Mouse (Mus musculus): ENCODE measurements around the gene Agmo.
A peak's percentile ranks its signal among the peaks of the same experiment; 100 is the strongest.

Gene Agmo

GRCm38 (mm10) chr12:37434466-37434865 lies 193.0 kb downstream of the Agmo start:
- no peak for DNase-seq (ENCODE audit: low read depth, low spot score)

GRCm38 (mm10) chr12:37442486-37443013 lies 201.1 kb downstream of the Agmo start:
- no peak for DNase-seq (ENCODE audit: low read depth, low spot score)

GRCm38 (mm10) chr12:37445255-37445654 lies 203.8 kb downstream of the Agmo start:
- DNase-seq (ENCODE audit: low read depth, low spot score), result no peak

- no peak for DNase-seq (ENCODE audit: low read depth, low spot score)
Measured at GRCm38 (mm10) chr12:37449597-37449996, 208.2 kb downstream of the Agmo start.

- DNase-seq (ENCODE audit: low read depth, low spot score), result peak; percentile 73
Measured at GRCm38 (mm10) chr12:37450366-37451156, 209.1 kb downstream of the Agmo start.

- DNase-seq (ENCODE audit: low read depth, low spot score), result no peak
Measured at GRCm38 (mm10) chr12:37471631-37472030, 230.2 kb downstream of the Agmo start.

GRCm38 (mm10) chr12:37476849-37477248 lies 235.4 kb downstream of the Agmo start:
- DNase-seq (ENCODE audit: low read depth, low spot score), result no peak

GRCm38 (mm10) chr12:37487991-37488390 lies 246.6 kb downstream of the Agmo start:
- no peak for DNase-seq (ENCODE audit: low read depth, low spot score)

DNA sequence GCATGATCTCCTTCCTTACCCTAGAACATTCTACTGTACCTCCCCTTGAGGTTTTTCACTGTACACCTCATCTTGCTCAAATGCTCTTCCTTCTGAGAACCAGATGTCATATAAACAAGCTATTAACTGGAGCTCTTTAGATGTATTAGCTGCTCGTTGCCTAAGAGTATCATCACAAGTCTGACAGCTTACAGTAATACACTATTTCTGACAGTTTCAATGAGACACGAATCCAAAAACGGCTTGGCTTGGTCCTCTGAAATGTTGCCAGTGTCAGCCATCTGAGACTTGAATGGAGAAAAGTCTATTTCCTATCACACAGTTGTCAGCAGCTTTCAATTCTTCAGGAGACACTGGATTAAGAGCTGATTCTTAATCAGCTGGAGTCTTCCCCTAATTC lies 257.4 kb downstream of the Agmo start:
- DNase-seq (ENCODE audit: low read depth, low spot score), result no peak

DNA sequence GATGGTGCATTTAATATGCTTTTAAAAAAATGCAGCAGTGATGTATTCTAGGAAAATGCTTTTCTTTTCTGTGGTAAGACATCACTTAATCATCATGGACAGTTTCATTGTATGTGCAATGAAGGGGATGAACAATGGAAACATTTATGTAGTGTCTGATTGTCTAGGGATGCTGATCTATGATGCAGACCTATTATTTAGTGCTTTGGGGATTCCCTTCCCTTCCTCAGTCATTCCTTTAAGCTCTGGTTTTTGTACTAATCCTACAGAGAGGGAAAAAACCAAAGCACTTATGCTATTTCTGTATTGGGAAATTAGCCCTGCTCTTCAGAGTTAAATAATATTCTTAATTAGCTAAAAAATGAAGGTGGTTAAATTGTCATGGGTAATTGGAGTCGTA lies 266.0 kb downstream of the Agmo start:
- no peak for DNase-seq (ENCODE audit: low read depth, low spot score)

DNA sequence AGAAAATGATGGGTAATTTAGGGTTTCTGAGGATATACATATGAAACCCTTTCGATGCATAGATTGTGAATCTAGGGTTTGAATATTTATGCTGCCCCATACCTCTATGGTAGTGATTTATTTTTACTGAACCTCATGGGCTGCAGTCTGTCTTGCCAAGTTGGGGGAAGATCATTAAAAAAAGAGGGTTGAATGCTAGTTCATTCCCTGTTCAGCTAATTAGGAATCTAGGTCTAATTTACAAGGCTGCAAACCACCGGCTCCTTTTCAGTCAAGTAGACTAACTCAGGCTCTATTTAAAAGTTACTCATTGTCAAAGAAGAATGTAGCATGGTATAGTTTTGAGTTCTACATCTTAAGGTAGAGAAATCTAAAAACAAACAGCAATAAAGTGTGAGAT lies 266.4 kb downstream of the Agmo start:
- DNase-seq (ENCODE audit: low read depth, low spot score), result no peak

- no peak for DNase-seq (ENCODE audit: low read depth, low spot score)
Measured at GRCm38 (mm10) chr12:37521772-37522171, 280.3 kb downstream of the Agmo start.

GRCm38 (mm10) chr12:37524662-37525061 lies 283.2 kb downstream of the Agmo start:
- no peak for DNase-seq (ENCODE audit: low read depth, low spot score)

DNA sequence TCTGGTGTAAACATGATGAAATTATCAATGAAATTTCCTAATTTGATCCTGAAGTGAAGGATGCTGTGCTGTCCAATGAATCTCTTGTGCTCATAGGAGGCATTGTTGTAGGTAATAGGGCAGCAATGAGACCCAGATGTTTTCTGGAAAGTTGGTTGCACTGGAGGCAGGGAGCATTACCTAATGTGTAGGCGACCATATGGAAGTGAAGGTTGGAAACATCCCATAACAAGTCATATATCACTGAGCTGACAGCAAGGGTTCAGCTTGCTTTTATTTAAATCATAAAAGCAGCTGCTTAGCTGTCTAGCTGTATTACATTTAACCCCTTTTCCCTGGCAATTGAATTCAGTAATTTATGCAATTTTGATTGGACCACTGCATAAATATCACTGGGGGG lies 299.6 kb downstream of the Agmo start:
- no peak for DNase-seq (ENCODE audit: low read depth, low spot score)

GRCm38 (mm10) chr12:37558284-37558683 lies 316.8 kb downstream of the Agmo start:
- DNase-seq (ENCODE audit: low read depth, low spot score), result no peak

GRCm38 (mm10) chr12:37565882-37566596 lies 324.6 kb downstream of the Agmo start:
- DNase-seq (ENCODE audit: low read depth, low spot score), result no peak

GRCm38 (mm10) chr12:37571922-37572321 lies 330.5 kb downstream of the Agmo start:
- DNase-seq (ENCODE audit: low read depth, low spot score), result no peak

GRCm38 (mm10) chr12:37582777-37583176 lies 341.3 kb downstream of the Agmo start:
- DNase-seq (ENCODE audit: low read depth, low spot score), result no peak

GRCm38 (mm10) chr12:37592853-37593252 lies 351.4 kb downstream of the Agmo start:
- DNase-seq (ENCODE audit: low read depth, low spot score), result no peak

- DNase-seq (ENCODE audit: low read depth, low spot score), result no peak
Measured at GRCm38 (mm10) chr12:37612837-37613236, 371.4 kb downstream of the Agmo start.

- peak; percentile 16 for DNase-seq (ENCODE audit: low read depth, low spot score)
Measured at GRCm38 (mm10) chr12:37614769-37615168, 373.3 kb downstream of the Agmo start.

DNA sequence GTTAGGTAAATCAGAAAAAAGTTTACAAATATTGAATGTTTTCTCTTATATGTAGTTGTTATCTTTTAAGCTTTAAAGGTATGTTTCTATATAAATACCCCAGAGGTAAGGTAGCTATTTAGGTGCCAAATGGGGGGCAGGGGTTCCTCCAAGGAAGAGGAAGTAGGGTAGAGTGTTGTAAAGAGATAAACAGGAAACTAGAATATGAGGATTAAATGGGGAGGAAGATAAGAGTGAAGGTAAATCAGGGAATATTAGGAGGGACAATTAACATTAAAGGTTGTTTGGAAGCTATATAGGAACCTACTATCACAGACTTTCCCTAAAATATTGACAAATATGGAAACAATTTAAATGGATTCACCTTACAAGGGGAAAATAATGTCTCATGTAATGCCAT lies 382.6 kb downstream of the Agmo start:
- no peak for DNase-seq (ENCODE audit: low read depth, low spot score)
